Mouse (Mus musculus) lung, postnatal 0 days (tissue): ENCODE data around the gene Nek6. TPM values are rescaled to one million over a fixed set of nuclear protein-coding genes. Genes with fewer than 3 reads are reported as not detected.
A peak's percentile ranks its signal among the peaks of the same experiment; 100 is the strongest.

ENCODE experiments used
- ATAC-seq: fragments of 200-750 bp; cut with Nextera tagmentation; 2 replicates; pipeline ENCODE4 v1.8.0; 2017; ENCODE audit warnings: moderate library complexity
- DNase-seq: peaks from one replicate; pipeline ENCODE4 v3.0.0-alpha.2; 2016; ENCODE audit warnings: low spot score
- H3K27ac ChIP-seq: fragments of 300-500 bp; sonication (generic); 2 replicates; pipeline ENCODE4 v1.5.1; 2014; ENCODE audit warnings: antibody characterized with exemption, mild to moderate bottlenecking, low read length, mixed read lengths
- H3K27me3 ChIP-seq: fragments of 300-500 bp; sonication (generic); replicated peaks from 2 replicates; pipeline ENCODE4 v1.6.1; 2014; ENCODE audit warnings: low read length, mixed read lengths; ENCODE audit not compliant: insufficient read depth
- H3K36me3 ChIP-seq: fragments of 300-500 bp; sonication (generic); 2 replicates; pipeline ENCODE4 v1.6.1; 2014; ENCODE audit warnings: low read length, mixed read lengths; ENCODE audit not compliant: insufficient read depth
- H3K4me1 ChIP-seq: fragments of 300-500 bp; sonication (generic); 2 replicates; pipeline ENCODE4 v1.6.1; 2014; ENCODE audit warnings: antibody characterized with exemption, low read depth, low read length, mixed read lengths; ENCODE audit not compliant: insufficient read depth
- H3K4me2 ChIP-seq: fragments of 300-500 bp; sonication (generic); replicated peaks from 2 replicates; pipeline ENCODE4 v1.6.1; 2014; ENCODE audit warnings: low read depth, mild to moderate bottlenecking, low read length, moderate library complexity, mixed read lengths
- H3K4me3 ChIP-seq: fragments of 300-500 bp; sonication (generic); 2 replicates; pipeline ENCODE4 v1.5.1; 2014; ENCODE audit warnings: low read depth, low read length
- H3K9ac ChIP-seq: fragments of 300-500 bp; sonication (generic); replicated peaks from 2 replicates; pipeline ENCODE4 v1.6.1; 2014; ENCODE audit warnings: low read depth, mild to moderate bottlenecking
- H3K9me3 ChIP-seq: fragments of 300-500 bp; sonication (generic); 2 replicates; pipeline ENCODE4 v1.6.1; 2016; ENCODE audit warnings: low read length, mixed read lengths
- CTCF ChIP-seq: IDR thresholded peaks from 2 replicates; pipeline ENCODE4 v1.5.1; 2016; ENCODE audit warnings: antibody characterized with exemption, mild to moderate bottlenecking
- EP300 ChIP-seq: IDR thresholded peaks from 2 replicates; pipeline ENCODE4 v1.6.1; 2016; ENCODE audit warnings: antibody characterized with exemption, mild to moderate bottlenecking, control low read depth
- WGBS: fragments of 180-500 bp; shearing (Covaris S2); extraction: QIAGEN DNeasy Blood & Tissue Kit; methylation state at CpG from one replicate; pipeline ENCODE4 v1.1.7; 2014; 5-methylcytosine and 5-hydroxymethylcytosine counted together
- polyA plus RNA-seq: library from polyadenylated mRNA; unstranded; fragments of >200 nt; fragmentation: Nextera tagmentation; extraction: Ambion mirVana; gene quantifications from 2 replicates; pipeline ENCODE4 v1.2.1, GENCODE M21; 2015

Gene Nek6
- polyA plus RNA-seq, 1 experiment from 2014 or later = 57.8 TPM

DNA sequence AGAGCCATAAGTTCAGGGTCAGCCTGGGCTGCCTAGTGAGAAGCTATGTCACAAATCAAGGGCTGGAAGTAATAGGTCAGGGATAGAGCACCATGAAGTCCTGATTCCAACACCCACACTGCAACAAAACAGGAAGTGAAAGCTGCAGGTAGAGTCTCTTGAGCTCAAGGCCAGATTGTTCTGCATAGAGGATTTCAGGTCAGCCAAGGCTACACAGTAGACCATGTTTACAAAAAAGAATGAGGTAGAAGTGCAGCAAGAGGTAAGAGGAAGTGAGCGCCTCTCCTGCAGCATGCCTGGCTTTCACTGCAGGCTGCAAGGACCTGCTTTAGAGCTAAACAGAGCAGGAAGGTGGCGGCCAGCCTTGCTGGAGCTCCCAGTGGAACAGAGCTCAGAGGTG is 63.3 kb downstream of the Nek6 start:
- no peak for TF ChIP-seq CTCF
- no peak for TF ChIP-seq EP300
- WGBS = 65% methylated on average over 2 of the region's 2 CpGs

GRCm38 (mm10) chr2:38578602-38579521 is 67.4 kb downstream of the Nek6 start:
- Histone ChIP-seq H3K4me1 (no peaks in the 10 kb centered on the region; the same call in 1 of the 2 replicates), H3K4me2 (no peak overlapping the region), H3K27me3 (no peaks in the 10 kb centered on the region), H3K9ac (no peak overlapping the region), H3K27ac (peak overlapping the region; percentile 33; the same call in 1 of the 2 replicates), H3K4me3 (no peak overlapping the region), H3K9me3 (no peaks in the 10 kb centered on the region), H3K36me3 (no peaks in the 10 kb centered on the region)
- ATAC-seq = peak; percentile 85
- 45% methylated on average over 13 of the region's 13 CpGs for WGBS
- peak; percentile 78 for DNase-seq
- TF ChIP-seq EP300 = no peak
- TF ChIP-seq CTCF = peak; percentile 24; the same call in 1 of the 2 replicates

More for the DNA sequence above, 63.3 kb downstream of the Nek6 start:
- ATAC-seq = no peak
- Histone ChIP-seq H3K4me3 (no peak overlapping the region), H3K9ac (no peak overlapping the region), H3K4me1 (no peaks in the 10 kb centered on the region; the same call in 1 of the 2 replicates), H3K36me3 (peaks cover 21% of the 10 kb centered on the region; the same call in 1 of the 2 replicates), H3K27ac (no peak overlapping the region), H3K4me2 (no peak overlapping the region), H3K9me3 (no peaks in the 10 kb centered on the region), H3K27me3 (no peaks in the 10 kb centered on the region)
- DNase-seq = no peak

GRCm38 (mm10) chr2:38579528-38579927 is 68.1 kb downstream of the Nek6 start:
- ATAC-seq = no peak
- no peaks in the 10 kb centered on the region; the same call in 1 of the 2 replicates for H3K36me3 ChIP-seq
- no peak overlapping the region for H3K4me3 ChIP-seq
- H3K9ac ChIP-seq = no peak overlapping the region
- H3K27me3 ChIP-seq = no peaks in the 10 kb centered on the region
- no peak overlapping the region for H3K4me2 ChIP-seq
- DNase-seq = no peak
- H3K9me3 ChIP-seq = no peaks in the 10 kb centered on the region
- TF ChIP-seq EP300 (no peak), CTCF (no peak)
- peak overlapping the region; percentile 32; the same call in 1 of the 2 replicates for H3K27ac ChIP-seq
- 48% methylated on average over 1 of the region's 1 CpGs for WGBS
- no peaks in the 10 kb centered on the region; the same call in 1 of the 2 replicates for H3K4me1 ChIP-seq

DNA sequence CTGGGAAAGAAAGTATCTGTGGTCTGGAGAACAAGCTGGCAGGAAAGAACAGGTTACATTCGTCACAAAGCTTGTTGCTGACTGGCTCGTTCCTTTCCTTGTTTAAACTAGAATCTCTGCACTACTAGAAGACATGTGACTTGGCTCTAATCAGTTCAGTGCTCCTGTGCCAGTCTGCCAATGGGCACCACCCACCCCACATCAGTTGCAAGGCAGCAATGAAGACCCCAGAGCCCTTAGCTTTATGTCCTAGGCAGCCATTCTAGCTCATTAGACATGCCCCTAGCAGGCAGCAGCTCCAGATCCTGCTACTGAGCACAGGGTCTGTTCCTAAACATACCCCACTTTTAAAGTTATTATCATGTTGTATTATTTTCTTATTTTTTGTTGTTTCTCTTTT is 72.5 kb downstream of the Nek6 start:
- no peaks in the 10 kb centered on the region; the same call in 1 of the 2 replicates for H3K36me3 ChIP-seq
- 39% methylated on average over 2 of the region's 2 CpGs for WGBS

DNA sequence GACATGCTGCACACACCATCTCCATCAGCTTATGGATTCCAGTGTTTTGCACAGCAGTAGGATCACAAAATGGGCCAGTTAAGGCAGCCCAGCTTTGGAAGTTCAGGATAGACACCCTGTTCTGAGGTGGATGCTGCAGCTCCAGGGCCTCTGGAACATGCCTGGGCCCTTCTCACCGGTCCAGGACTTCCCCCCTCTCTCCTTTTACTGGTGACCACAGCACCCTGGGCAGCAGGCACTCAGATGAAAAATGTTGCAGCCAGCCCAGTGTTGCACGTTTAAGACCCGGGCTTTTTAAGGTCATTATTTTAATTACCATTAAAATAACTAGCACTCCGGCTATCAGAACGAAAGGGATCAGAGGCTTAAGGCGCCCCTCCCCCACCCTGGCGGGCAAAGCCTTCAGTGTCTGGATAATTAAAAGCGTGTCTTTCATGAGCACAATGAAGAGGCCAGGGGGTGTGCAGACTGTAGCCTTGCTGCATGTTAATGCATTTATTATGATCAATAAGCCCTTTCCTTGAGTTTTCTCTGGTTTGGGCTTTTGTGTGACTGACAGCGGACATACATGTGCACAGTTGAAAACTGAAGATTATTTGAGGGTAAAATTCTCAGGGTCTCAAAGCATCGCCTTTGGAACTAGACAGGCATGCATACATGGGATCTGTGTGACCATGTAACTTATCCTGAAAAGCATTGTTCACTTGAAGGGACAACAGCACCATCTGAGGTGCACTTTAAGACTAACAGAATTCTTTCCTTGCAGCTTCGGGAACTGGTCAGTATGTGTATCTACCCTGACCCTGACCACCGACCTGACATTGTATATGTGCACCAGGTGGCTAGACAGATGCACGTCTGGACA is 73.3 kb downstream of the Nek6 start:
- no peak overlapping the region for H3K4me3 ChIP-seq
- H3K27me3 ChIP-seq = no peaks in the 10 kb centered on the region
- H3K4me2 ChIP-seq = no peak overlapping the region
- no peaks in the 10 kb centered on the region for H3K9me3 ChIP-seq
- no peak overlapping the region for H3K27ac ChIP-seq
- 59% methylated on average over 13 of the region's 13 CpGs for WGBS
- DNase-seq (no peak), ATAC-seq (no peak)
- no peak overlapping the region for H3K9ac ChIP-seq
- H3K36me3 ChIP-seq = no peaks in the 10 kb centered on the region; the same call in 1 of the 2 replicates
- no peak for TF ChIP-seq CTCF
- no peak for TF ChIP-seq EP300
- H3K4me1 ChIP-seq = no peaks in the 10 kb centered on the region; the same call in 1 of the 2 replicates

More for the DNA sequence above, 72.5 kb downstream of the Nek6 start:
- ATAC-seq = no peak
- DNase-seq = no peak
- no peak overlapping the region for H3K4me3 ChIP-seq
- H3K27me3 ChIP-seq = no peaks in the 10 kb centered on the region
- H3K9me3 ChIP-seq = no peaks in the 10 kb centered on the region
- no peaks in the 10 kb centered on the region; the same call in 1 of the 2 replicates for H3K4me1 ChIP-seq
- H3K9ac ChIP-seq = no peak overlapping the region
- H3K4me2 ChIP-seq = no peak overlapping the region
- TF ChIP-seq EP300 = no peak
- no peak for TF ChIP-seq CTCF
- no peak overlapping the region for H3K27ac ChIP-seq

DNA sequence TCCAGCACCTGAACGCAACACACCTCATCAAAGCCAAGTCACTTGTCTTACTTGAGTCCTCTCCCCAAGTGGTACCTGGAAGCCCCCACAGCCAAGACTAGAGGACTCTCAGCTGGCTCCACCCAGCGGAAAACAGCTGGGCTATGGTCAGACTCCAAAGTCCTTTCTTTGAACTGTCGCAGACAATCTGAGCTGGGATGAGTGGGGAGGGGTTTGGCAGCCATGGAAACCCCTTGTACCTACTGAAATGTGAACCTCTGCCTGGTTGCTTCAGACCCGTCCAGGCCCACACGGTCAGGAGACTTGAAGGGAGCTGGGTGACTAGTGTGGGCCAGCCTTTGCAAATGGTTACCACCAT is 73.9 kb downstream of the Nek6 start:
- Histone ChIP-seq H3K4me1 (no peaks in the 10 kb centered on the region), H3K9ac (no peak overlapping the region), H3K4me3 (no peak overlapping the region), H3K27me3 (no peaks in the 10 kb centered on the region), H3K4me2 (no peak overlapping the region), H3K9me3 (no peaks in the 10 kb centered on the region), H3K27ac (no peak overlapping the region), H3K36me3 (peaks cover 2% of the 10 kb centered on the region; the same call in 1 of the 2 replicates)
- TF ChIP-seq EP300 (no peak), CTCF (no peak)
- WGBS = 48% methylated on average over 5 of the region's 5 CpGs
- ATAC-seq (no peak), DNase-seq (no peak)
